Mouse (Mus musculus) limb, embryonic 11.5 days (tissue): Measurements from ENCODE around the gene Cd79a. TPM values are rescaled to one million over a fixed set of nuclear protein-coding genes. Genes with fewer than 3 reads are reported as not detected.
"Not testable (repeated sequence)": the region's sequence is repeated elsewhere in the genome, so short reads cannot be mapped to it uniquely, and the experiment has no call there.

Source experiments
- ATAC-seq: fragments of 200-750 bp; cut with Nextera tagmentation; 2 replicates; pipeline ENCODE4 v1.8.0; 2017; ENCODE audit warnings: low read depth; ENCODE audit not compliant: insufficient number of reproducible peaks, low FRiP score, low TSS enrichment
- DNase-seq: peaks from one replicate; pipeline ENCODE4 v3.0.0-alpha.2; 2015; ENCODE audit warnings: low spot score
- H3K27ac ChIP-seq: fragments of 300-500 bp; sonication (generic); replicated peaks from 2 replicates; pipeline ENCODE4 v1.5.1; 2014; ENCODE audit warnings: low read depth, mild to moderate bottlenecking, low read length
- H3K27me3 ChIP-seq: fragments of 300-500 bp; sonication (generic); 2 replicates; pipeline ENCODE4 v1.6.1; 2014; ENCODE audit warnings: mild to moderate bottlenecking, low read length, mixed read lengths; ENCODE audit not compliant: control insufficient read depth, insufficient read depth
- H3K36me3 ChIP-seq: fragments of 300-500 bp; sonication (generic); 2 replicates; pipeline ENCODE4 v1.6.1; 2014; ENCODE audit warnings: mild to moderate bottlenecking, low read length, moderate library complexity, mixed read lengths; ENCODE audit not compliant: control insufficient read depth, insufficient read depth
- H3K4me1 ChIP-seq: fragments of 300-500 bp; sonication (generic); 2 replicates; pipeline ENCODE4 v1.6.1; 2014; ENCODE audit warnings: low read length, mixed read lengths; ENCODE audit not compliant: control insufficient read depth, insufficient read depth
- H3K4me2 ChIP-seq: fragments of 300-500 bp; sonication (generic); 2 replicates; pipeline ENCODE4 v1.6.1; 2014; ENCODE audit warnings: low read depth, mild to moderate bottlenecking, moderate library complexity; ENCODE audit not compliant: severe bottlenecking
- H3K4me3 ChIP-seq: fragments of 300-500 bp; sonication (generic); 2 replicates; pipeline ENCODE4 v1.5.1; 2014; ENCODE audit warnings: low read depth, low read length
- H3K9ac ChIP-seq: fragments of 300-500 bp; sonication (generic); 2 replicates; pipeline ENCODE4 v1.6.1; 2014; ENCODE audit warnings: mild to moderate bottlenecking, low read length
- H3K9me3 ChIP-seq: fragments of 300-500 bp; sonication (generic); 2 replicates; pipeline ENCODE4 v1.6.1; 2016; ENCODE audit warnings: low read length; ENCODE audit not compliant: control insufficient read depth
- WGBS: fragments of 180-500 bp; shearing (Covaris S2); extraction: QIAGEN DNeasy Blood & Tissue Kit; methylation state at CpG from one replicate; pipeline ENCODE4 v1.1.7; 2014; 5-methylcytosine and 5-hydroxymethylcytosine counted together
- polyA plus RNA-seq: library from polyadenylated mRNA; unstranded; fragments of >200 nt; fragmentation: Nextera tagmentation; extraction: Ambion mirVana; gene quantifications from 2 replicates; pipeline ENCODE4 v1.2.1, GENCODE M21; 2014

Gene Cd79a
- polyA plus RNA-seq, 1 experiment from 2014 or later, result 0.56 TPM

DNA sequence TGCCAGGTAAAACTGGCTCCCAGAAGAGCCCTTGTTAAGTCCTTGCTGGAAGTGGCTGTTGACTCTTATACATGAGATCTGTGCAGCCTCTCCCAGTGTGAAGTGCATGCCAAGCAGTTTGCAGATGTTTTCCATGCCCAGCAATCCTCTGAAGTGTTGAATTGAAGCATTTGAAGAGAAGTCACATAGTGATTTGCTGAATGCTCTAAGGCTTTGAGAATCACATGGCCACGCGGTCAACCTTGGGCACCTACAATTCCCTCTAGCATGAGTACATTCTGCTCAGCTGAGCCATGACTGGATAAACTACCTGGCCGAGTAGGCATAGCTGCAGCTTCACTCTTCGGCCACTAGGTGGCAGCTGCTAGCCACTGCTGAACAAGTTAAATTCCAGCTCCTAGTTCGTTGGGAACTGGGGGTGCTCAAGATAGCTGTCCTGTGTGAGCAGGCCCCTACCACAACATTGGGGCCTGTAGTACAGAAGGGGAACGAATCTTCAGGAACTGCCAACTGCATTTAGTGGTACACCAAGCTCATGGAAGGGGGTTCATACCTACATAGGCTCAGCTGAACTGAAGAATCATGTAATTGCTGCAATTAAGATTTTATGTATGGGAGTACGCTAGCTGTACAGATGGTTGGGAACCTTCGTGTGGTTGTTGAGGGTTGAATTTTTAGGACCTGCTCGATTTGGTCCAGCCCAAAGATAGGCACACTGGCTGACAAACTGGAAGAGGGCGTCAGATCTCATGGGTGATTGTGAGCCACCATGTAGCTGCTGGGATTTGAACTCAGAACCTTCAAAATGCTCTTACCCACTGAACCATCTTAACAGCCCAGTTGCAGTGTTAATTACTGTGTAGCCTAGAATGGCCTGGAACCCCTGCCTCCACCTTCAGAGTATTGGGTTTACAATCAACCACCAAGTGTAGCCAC lies 6.6 kb upstream of the Cd79a start:
- 30% methylated on average over 10 of the region's 10 CpGs for WGBS

GRCm38 (mm10) chr7:24891241-24892124 lies 5.7 kb upstream of the Cd79a start:
- no peak overlapping the region for H3K27ac ChIP-seq
- no peak for DNase-seq
- H3K27me3 ChIP-seq, result no peaks in the 10 kb centered on the region
- H3K9ac ChIP-seq, result no peak overlapping the region
- H3K4me2 ChIP-seq, result no peak overlapping the region
- H3K4me3 ChIP-seq, result no peak overlapping the region
- peaks cover 8% of the 10 kb centered on the region for H3K4me1 ChIP-seq
- ATAC-seq, result no peak
- H3K36me3 ChIP-seq, result peaks cover 24% of the 10 kb centered on the region
- 73% methylated on average over 3 of the region's 3 CpGs for WGBS
- no peaks in the 10 kb centered on the region for H3K9me3 ChIP-seq

More for the DNA sequence above, 6.6 kb upstream of the Cd79a start:
- no peak overlapping the region for H3K9ac ChIP-seq
- no peaks in the 10 kb centered on the region for H3K27me3 ChIP-seq
- no peaks in the 10 kb centered on the region for H3K9me3 ChIP-seq
- no peak overlapping the region for H3K4me3 ChIP-seq
- peak; percentile 32 for ATAC-seq
- H3K4me1 ChIP-seq, result peaks cover 17% of the 10 kb centered on the region
- peaks cover 31% of the 10 kb centered on the region for H3K36me3 ChIP-seq
- H3K4me2 ChIP-seq, result no peak overlapping the region
- H3K27ac ChIP-seq, result 0 out of 2 replicates have a peak overlapping the region, but pooled peaks have one; percentile 21
- DNase-seq, result peak; percentile 87

GRCm38 (mm10) chr7:24892125-24892583 lies 5.0 kb upstream of the Cd79a start:
- H3K4me2 ChIP-seq, result no peak overlapping the region
- ATAC-seq (no peak), DNase-seq (no peak)
- H3K27me3 ChIP-seq, result no peaks in the 10 kb centered on the region
- WGBS, result 79% methylated on average over 2 of the region's 2 CpGs
- H3K36me3 ChIP-seq, result peaks cover 19% of the 10 kb centered on the region
- peaks cover 3% of the 10 kb centered on the region; the same call in 1 of the 2 replicates for H3K4me1 ChIP-seq
- H3K9ac ChIP-seq, result no peak overlapping the region
- no peaks in the 10 kb centered on the region for H3K9me3 ChIP-seq
- no peak overlapping the region for H3K27ac ChIP-seq
- H3K4me3 ChIP-seq, result no peak overlapping the region

DNA sequence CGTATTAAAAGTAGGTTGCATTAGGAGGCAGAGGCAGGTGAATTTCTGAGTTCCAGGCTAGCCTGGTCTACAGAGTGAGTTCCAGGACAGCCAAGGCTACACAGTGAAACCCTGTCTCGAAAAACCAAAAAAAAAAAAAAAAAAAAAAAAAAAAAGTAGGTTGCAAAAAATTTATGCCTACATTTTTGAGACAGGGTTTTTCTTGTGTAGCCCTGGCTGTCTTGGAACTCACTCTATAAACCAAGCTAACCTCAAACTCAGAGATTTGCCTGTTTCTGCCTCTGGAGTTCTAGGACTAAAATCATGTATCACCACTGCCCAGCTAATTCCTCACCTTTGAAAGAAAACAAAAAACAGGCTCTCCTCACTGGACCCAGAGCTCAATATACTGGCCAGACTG lies 1.4 kb upstream of the Cd79a start:
- 88% methylated on average over 2 of the region's 2 CpGs for WGBS
- ATAC-seq, H3K36me3 ChIP-seq, H3K27me3 ChIP-seq, DNase-seq, H3K4me3 ChIP-seq, H3K4me2 ChIP-seq, H3K4me1 ChIP-seq, H3K9me3 ChIP-seq, H3K27ac ChIP-seq, H3K9ac ChIP-seq: not testable (repeated sequence)

DNA sequence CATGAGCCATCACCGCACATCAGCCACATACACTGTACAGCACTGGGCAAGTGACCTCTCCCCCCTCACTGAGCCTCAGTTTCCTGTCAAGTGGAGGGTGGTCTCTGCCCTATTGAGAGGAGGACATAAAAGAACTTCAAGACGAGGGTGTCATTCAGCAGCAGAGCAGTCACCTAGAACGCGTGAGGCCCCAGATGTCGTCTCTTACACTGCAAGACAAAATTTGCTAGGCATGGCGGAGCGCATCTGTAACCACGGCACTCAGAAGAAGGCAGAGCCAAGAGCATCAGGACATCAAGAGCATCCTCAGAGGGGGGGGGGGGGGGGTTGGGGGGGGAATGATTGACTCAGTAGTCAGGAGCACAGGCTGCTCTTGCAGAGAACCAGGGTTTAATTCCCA lies 912 bp upstream of the Cd79a start:
- WGBS, result 83% methylated on average over 8 of the region's 8 CpGs
- DNase-seq (no peak), ATAC-seq (no peak)
- no peaks in the 10 kb centered on the region for H3K36me3 ChIP-seq
- H3K4me3 ChIP-seq, result no peak overlapping the region
- H3K9ac ChIP-seq, result no peak overlapping the region
- no peaks in the 10 kb centered on the region for H3K9me3 ChIP-seq
- H3K4me2 ChIP-seq, result no peak overlapping the region
- no peaks in the 10 kb centered on the region for H3K27me3 ChIP-seq
- H3K4me1 ChIP-seq, result no peaks in the 10 kb centered on the region
- H3K27ac ChIP-seq, result no peak overlapping the region

DNA sequence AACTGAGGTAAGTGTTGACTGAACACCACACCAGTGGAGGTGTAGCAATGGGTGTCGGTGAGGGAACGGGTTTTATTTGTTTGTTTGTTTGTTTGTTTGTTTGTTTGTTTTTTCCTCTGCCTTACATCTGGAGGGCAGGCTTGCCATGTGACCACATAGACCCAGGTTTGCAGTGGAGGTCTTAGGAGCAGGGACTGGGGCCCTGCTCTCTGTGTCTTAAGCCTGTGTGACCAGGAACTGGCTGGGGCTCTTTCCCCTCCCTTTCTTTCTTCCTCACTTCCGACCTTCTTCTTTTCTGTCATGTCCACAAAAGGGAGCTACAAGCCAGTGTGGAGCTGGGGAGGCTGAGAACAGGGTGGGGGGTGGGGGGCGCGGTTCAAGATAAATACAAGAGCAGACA lies 778 bp downstream of the Cd79a start:
- no peak overlapping the region for H3K27ac ChIP-seq
- DNase-seq (no peak), ATAC-seq (no peak)
- H3K4me1 ChIP-seq, result 0 out of 2 replicates have a peak, but pooled peaks cover 4% of the 10 kb centered on the region
- H3K9ac ChIP-seq, result no peak overlapping the region
- no peaks in the 10 kb centered on the region for H3K36me3 ChIP-seq
- H3K9me3 ChIP-seq, result no peaks in the 10 kb centered on the region
- WGBS, result 77% methylated on average over 5 of the region's 5 CpGs
- no peak overlapping the region for H3K4me3 ChIP-seq
- H3K4me2 ChIP-seq, result no peak overlapping the region
- no peaks in the 10 kb centered on the region for H3K27me3 ChIP-seq

DNA sequence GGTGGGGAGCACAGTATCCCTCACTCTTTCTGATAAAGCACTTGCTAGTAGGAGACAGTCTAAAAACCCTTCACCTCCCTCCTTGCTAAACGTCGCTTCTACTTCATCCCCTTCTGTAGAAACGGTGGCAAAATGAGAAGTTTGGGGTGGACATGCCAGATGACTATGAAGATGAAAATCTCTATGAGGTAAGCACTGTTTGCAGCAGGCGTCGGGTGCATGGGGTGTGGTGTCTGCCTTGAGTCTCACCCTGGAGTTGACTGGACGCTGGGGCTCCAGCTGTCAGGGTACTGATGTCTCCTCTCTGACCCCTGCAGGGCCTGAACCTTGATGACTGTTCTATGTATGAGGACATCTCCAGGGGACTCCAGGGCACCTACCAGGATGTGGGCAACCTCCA lies 3.9 kb downstream of the Cd79a start:
- H3K27ac ChIP-seq, result no peak overlapping the region
- H3K9ac ChIP-seq, result no peak overlapping the region
- ATAC-seq, result no peak
- peaks cover 7% of the 10 kb centered on the region; the same call in 1 of the 2 replicates for H3K4me1 ChIP-seq
- no peaks in the 10 kb centered on the region for H3K27me3 ChIP-seq
- H3K36me3 ChIP-seq, result no peaks in the 10 kb centered on the region
- no peak for DNase-seq
- H3K4me2 ChIP-seq, result no peak overlapping the region
- WGBS, result 80% methylated on average over 6 of the region's 6 CpGs
- no peak overlapping the region for H3K4me3 ChIP-seq
- H3K9me3 ChIP-seq, result no peaks in the 10 kb centered on the region

GRCm38 (mm10) chr7:24901842-24902241 lies 4.7 kb downstream of the Cd79a start:
- Histone ChIP-seq H3K4me1 (peaks cover 15% of the 10 kb centered on the region), H3K4me3 (no peak overlapping the region), H3K9ac (peak overlapping the region; percentile 24; the same call in 1 of the 2 replicates), H3K9me3 (no peaks in the 10 kb centered on the region), H3K36me3 (no peaks in the 10 kb centered on the region), H3K27me3 (no peaks in the 10 kb centered on the region), H3K4me2 (peak overlapping the region; percentile 66; the same call in 1 of the 2 replicates), H3K27ac (no peak overlapping the region)
- 58% methylated on average over 1 of the region's 1 CpGs for WGBS
- ATAC-seq, result no peak
- no peak for DNase-seq
